Mouse (Mus musculus) CH12.LX (cell line): ENCODE measurements around the gene Ptprm. TPM values are rescaled to one million over a fixed set of nuclear protein-coding genes. Genes with fewer than 3 reads are reported as not detected.

ENCODE experiments used
- DNase-seq: peaks from one replicate; pipeline ENCODE4 v3.0.0-alpha.2; 2013; ENCODE audit errors: extremely low read depth
- H3K27ac ChIP-seq: 2 replicates; pipeline ENCODE4 v1.5.1; 2012; ENCODE audit warnings: low read depth, mild to moderate bottlenecking, control low read depth, moderate library complexity; ENCODE audit not compliant: insufficient read depth
- H3K27me3 ChIP-seq: replicated peaks from 2 replicates; pipeline ENCODE3; 2012; ENCODE audit warnings: inconsistent platforms
- H3K36me3 ChIP-seq, 2 experiments: replicated peaks in 1 of 2; 2 replicates each; pipeline versions ENCODE3 to v1.6.1; 2012; ENCODE audit warnings: inconsistent platforms in 1 of 2, low read length in 1 of 2, mild to moderate bottlenecking in 1 of 2, mixed read lengths in 1 of 2, moderate library complexity in 1 of 2; ENCODE audit not compliant: control insufficient read depth in 1 of 2, insufficient read depth in 1 of 2
- H3K4me1 ChIP-seq, 2 experiments: 2 replicates each; pipeline ENCODE4 v1.6.1; 2012; ENCODE audit warnings: inconsistent platforms in 1 of 2, moderate library complexity in 1 of 2; ENCODE audit not compliant: insufficient read depth in 2 of 2, control insufficient read depth in 1 of 2
- H3K4me2 ChIP-seq: 2 replicates; pipeline ENCODE4 v1.6.1; 2012; ENCODE audit warnings: low read depth, mild to moderate bottlenecking, control low read depth; ENCODE audit not compliant: poor library complexity, insufficient read depth, severe bottlenecking
- H3K4me3 ChIP-seq, 3 experiments: fragments of 150-350 bp in 1 of 3; sonication (generic) in 1 of 3; replicated peaks in 1 of 3; 2 replicates each; pipeline versions ENCODE3 to v1.5.1; 2011 to 2012; ENCODE audit warnings: low read depth in 2 of 3, low read length in 2 of 3, mild to moderate bottlenecking in 2 of 3, moderate library complexity in 2 of 3, control low read depth in 1 of 3, improper control_type of control experiment in 1 of 3, inconsistent platforms in 1 of 3, mixed read lengths in 1 of 3; ENCODE audit not compliant: poor library complexity in 1 of 3
- H3K79me2 ChIP-seq: replicated peaks from 2 replicates; pipeline ENCODE4 v1.6.1; 2012; ENCODE audit warnings: mild to moderate bottlenecking, moderate library complexity; ENCODE audit not compliant: control insufficient read depth, poor library complexity, insufficient read depth, severe bottlenecking; ENCODE audit errors: extremely low read depth
- H3K9ac ChIP-seq: 2 replicates; pipeline ENCODE4 v1.6.1; 2012; ENCODE audit warnings: low read depth, mild to moderate bottlenecking, control low read depth, moderate library complexity; ENCODE audit not compliant: insufficient read depth
- H3K9me3 ChIP-seq: replicated peaks from 2 replicates; pipeline ENCODE3; 2012; ENCODE audit warnings: low read length, inconsistent platforms, mixed read lengths
- BHLHE40 ChIP-seq: IDR thresholded peaks from 2 replicates; pipeline ENCODE4 v1.6.1; 2011; ENCODE audit warnings: mild to moderate bottlenecking, low read depth, low read length, improper control_type of control experiment
- ELF1 ChIP-seq: IDR thresholded peaks from 2 replicates; pipeline ENCODE4 v1.6.1; 2014; ENCODE audit warnings: low read depth, mild to moderate bottlenecking, inconsistent platforms, low read length, improper control_type of control experiment
- JUND ChIP-seq: conservative IDR thresholded peaks from 2 replicates; pipeline ENCODE4 v1.6.1; 2011; ENCODE audit warnings: low read depth, low read length, improper control_type of control experiment
- KAT2A ChIP-seq: IDR thresholded peaks from 2 replicates; pipeline ENCODE4 v1.6.1; 2012; ENCODE audit warnings: low read length, improper control_type of control experiment, inconsistent platforms; ENCODE audit not compliant: insufficient replicate concordance
- MAFK ChIP-seq: IDR thresholded peaks from 2 replicates; pipeline ENCODE4 v1.6.1; 2011; ENCODE audit warnings: low read length, improper control_type of control experiment; ENCODE audit not compliant: insufficient replicate concordance
- MYC ChIP-seq: IDR thresholded peaks from 2 replicates; pipeline ENCODE4 v1.6.1; 2011; ENCODE audit warnings: low read depth, mild to moderate bottlenecking, improper control_type of control experiment, low read length
- NRF1 ChIP-seq: IDR thresholded peaks from 2 replicates; pipeline ENCODE4 v1.6.1; 2014; ENCODE audit warnings: low read depth, mild to moderate bottlenecking, inconsistent platforms, low read length, improper control_type of control experiment, moderate library complexity
- PAX5 ChIP-seq: IDR thresholded peaks from 2 replicates; pipeline ENCODE4 v1.6.1; 2012; ENCODE audit warnings: low read length, inconsistent platforms, mixed read lengths
- POLR2AphosphoS2 ChIP-seq: IDR thresholded peaks from 2 replicates; pipeline ENCODE4 v1.6.1; 2011; ENCODE audit warnings: low read depth, low read length, improper control_type of control experiment
- SMC3 ChIP-seq: IDR thresholded peaks from 2 replicates; pipeline ENCODE4 v1.6.1; 2011; ENCODE audit warnings: low read depth, low read length, improper control_type of control experiment
- TBP ChIP-seq: conservative IDR thresholded peaks from 2 replicates; pipeline ENCODE4 v1.6.1; 2011; ENCODE audit warnings: low read depth, low read length, improper control_type of control experiment
- USF2 ChIP-seq: conservative IDR thresholded peaks from 2 replicates; pipeline ENCODE4 v1.6.1; 2011; ENCODE audit warnings: low read depth, low read length, improper control_type of control experiment
- ZMIZ1 ChIP-seq: IDR thresholded peaks from 2 replicates; pipeline ENCODE4 v1.6.1; 2012; ENCODE audit warnings: low read depth, mild to moderate bottlenecking, inconsistent platforms, low read length, improper control_type of control experiment
- ZNF384 ChIP-seq: IDR thresholded peaks from 2 replicates; pipeline ENCODE4 v1.6.1; 2012; ENCODE audit warnings: low read depth, low read length, improper control_type of control experiment, inconsistent platforms
- dilution Hi-C: fragments of 300-500 bp; cut with MboI; formaldehyde crosslinking; loops from 2 replicates; pipeline ENCODE4 v1.14.3; 2020; ENCODE audit warnings: low sequenced_read_pairs; ENCODE audit not compliant: extremely low pct_unique_long_range_greater_than_20kb, extremely low pct_ligation_motif_present
- in situ Hi-C: fragments of 300-500 bp; cut with MboI; formaldehyde crosslinking; loops from 3 replicates; pipeline ENCODE4 v1.14.3; 2019; ENCODE audit warnings: low sequenced_read_pairs, low pct_ligation_motif_present, low pct_unique_long_range_greater_than_20kb, mixed read lengths
- polyA plus RNA-seq: library from polyadenylated mRNA; unstranded; fragments of >175 nt; gene quantifications from 2 replicates; pipeline ENCODE4 v1.2.1, GENCODE M21; 2012; ENCODE audit warnings: low read depth; ENCODE audit not compliant: insufficient read length
- total RNA-seq, 2 experiments: library from RNA; depleted of rRNA; stranded (reverse); fragments of 300-350 nt in 1 of 2; fragments of >200 nt in 1 of 2; gene quantifications; 2 replicates each; pipeline ENCODE4 v1.2.3; 2012 to 2014

The Ptprm gene
- total and polyA plus RNA-seq, 3 experiments: not detected

DNA sequence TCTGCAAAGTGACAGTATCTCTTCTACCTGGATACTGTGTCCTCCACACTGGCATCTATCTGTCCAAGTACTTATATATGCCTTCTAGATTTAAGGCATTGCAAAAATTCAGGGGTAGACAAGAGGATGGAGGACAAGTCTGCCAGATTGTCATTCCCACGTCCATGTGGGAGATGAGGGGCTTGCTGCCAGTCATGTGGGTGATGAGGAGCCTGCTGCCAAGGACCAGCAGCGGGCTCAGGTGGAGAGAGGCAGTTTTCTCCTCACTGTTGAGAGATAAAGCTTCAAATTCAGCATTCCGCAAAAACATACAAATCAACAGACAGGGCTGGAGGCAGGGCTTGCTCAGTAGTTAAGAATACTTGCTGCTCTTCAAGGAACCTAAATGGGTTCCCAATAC, 66.8 kb downstream of the Ptprm start:
- Histone ChIP-seq H3K36me3 (no peaks in the 10 kb centered on the region), H3K4me3 (no peak overlapping the region), H3K9ac (no peak overlapping the region), H3K27me3 (no peaks in the 10 kb centered on the region), H3K4me2 (no peak overlapping the region), H3K4me1 (no peaks in the 10 kb centered on the region), H3K9me3 (peaks cover 68% of the 10 kb centered on the region), H3K27ac (no peak overlapping the region), H3K79me2 (no peaks in the 10 kb centered on the region)
- in situ Hi-C loops (no loop called here), dilution Hi-C loops (no loop called here)
- no peak for DNase-seq
- no peak for TF ChIP-seq KAT2A
- no peak for TF ChIP-seq SMC3
- TF ChIP-seq USF2: no peak
- TF ChIP-seq ZMIZ1: no peak
- no peak for TF ChIP-seq MYC
- no peak for TF ChIP-seq BHLHE40
- no peak for TF ChIP-seq ELF1
- TF ChIP-seq JUND: no peak

DNA sequence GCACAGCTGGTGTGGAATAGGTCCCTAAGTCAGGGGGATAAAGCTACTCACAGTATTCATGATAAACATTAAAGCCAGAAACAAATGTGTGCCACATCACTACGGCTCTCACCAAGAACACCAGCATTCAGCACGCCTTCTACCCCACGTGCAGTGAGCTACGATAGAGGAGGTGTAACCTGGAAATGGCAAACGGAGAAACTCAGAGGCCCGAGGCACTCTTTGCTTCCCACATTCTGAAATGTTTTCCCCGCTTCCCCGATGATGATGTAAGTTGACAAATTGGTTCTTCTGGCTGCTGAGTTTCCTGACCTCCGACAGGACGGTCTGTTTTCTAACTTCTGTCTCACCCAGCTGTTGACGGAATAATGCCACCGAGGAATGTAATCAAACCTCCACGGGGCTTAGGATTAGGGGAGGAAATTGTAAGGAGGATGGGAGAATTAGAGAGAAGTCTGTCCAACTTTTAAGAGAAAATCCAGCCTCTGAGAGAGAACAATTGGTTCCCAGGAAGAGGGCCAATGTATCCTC, 72.6 kb downstream of the Ptprm start:
- Histone ChIP-seq H3K79me2 (no peaks in the 10 kb centered on the region), H3K4me1 (no peaks in the 10 kb centered on the region), H3K36me3 (no peaks in the 10 kb centered on the region), H3K27ac (no peak overlapping the region), H3K9me3 (peaks cover 66% of the 10 kb centered on the region), H3K4me2 (no peak overlapping the region), H3K9ac (no peak overlapping the region), H3K4me3 (no peak overlapping the region), H3K27me3 (no peaks in the 10 kb centered on the region)
- dilution Hi-C loops (no loop called here), in situ Hi-C loops (no loop called here)
- no peak for TF ChIP-seq TBP
- TF ChIP-seq NRF1: no peak
- no peak for TF ChIP-seq PAX5
- no peak for TF ChIP-seq ZMIZ1
- no peak for TF ChIP-seq SMC3
- DNase-seq: no peak

DNA sequence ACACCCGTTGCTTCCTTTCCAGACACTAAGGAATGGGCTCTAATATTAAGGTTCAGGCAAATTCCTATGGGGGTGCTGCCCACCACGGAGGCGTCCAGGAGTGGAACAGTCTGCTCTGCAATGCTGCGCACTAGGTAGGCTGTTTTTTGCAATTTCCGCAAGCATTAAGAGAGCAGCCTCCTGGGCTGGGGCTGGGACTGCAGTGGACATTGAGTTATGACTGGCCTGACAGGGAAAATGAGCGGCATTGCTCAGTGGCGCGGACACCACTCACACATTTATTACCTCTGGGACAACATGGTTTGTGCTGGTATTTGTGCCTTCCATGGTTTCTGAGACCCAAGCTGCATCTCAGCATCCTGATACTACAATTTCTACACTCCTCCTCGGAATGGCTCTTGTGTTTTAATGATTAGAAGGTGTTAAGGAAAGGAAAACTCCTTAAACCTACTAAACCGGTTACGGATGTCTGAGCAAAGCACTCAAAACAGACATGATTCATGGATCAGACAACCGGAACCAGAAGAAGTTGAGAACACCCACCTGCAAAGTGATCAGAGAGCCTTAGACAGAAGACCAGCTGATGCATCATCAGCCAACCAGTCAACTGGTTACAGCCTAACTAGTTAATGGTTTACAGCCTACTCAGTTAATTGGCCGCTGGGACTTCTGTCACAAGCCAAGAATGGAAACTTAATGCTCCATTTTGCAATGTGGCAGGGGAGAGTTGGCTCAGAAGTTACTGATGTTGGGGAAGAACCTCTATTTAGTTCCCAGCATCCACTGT, 76.9 kb downstream of the Ptprm start:
- H3K9ac ChIP-seq: no peak overlapping the region
- H3K4me2 ChIP-seq: no peak overlapping the region
- no peaks in the 10 kb centered on the region for H3K79me2 ChIP-seq
- no peak for DNase-seq
- H3K27ac ChIP-seq: no peak overlapping the region
- H3K27me3 ChIP-seq: no peaks in the 10 kb centered on the region
- in situ Hi-C loops (no loop called here), dilution Hi-C loops (no loop called here)
- no peaks in the 10 kb centered on the region for H3K36me3 ChIP-seq
- no peaks in the 10 kb centered on the region for H3K4me1 ChIP-seq
- TF ChIP-seq POLR2AphosphoS2: no peak
- no peak for TF ChIP-seq MYC
- TF ChIP-seq ZNF384: no peak
- no peak for TF ChIP-seq MAFK
- H3K4me3 ChIP-seq: no peak overlapping the region
- H3K9me3 ChIP-seq: peaks cover 77% of the 10 kb centered on the region
